Mouse (Mus musculus) kidney, postnatal 25 days (tissue): ENCODE measurements around the gene Rln1.

Source experiments
- DNase-seq, 2 experiments: peaks; one replicate each; pipeline ENCODE4 v3.0.0; 2021; ENCODE audit warnings: mixed read lengths in 2 of 2

Rln1 gene

DNA sequence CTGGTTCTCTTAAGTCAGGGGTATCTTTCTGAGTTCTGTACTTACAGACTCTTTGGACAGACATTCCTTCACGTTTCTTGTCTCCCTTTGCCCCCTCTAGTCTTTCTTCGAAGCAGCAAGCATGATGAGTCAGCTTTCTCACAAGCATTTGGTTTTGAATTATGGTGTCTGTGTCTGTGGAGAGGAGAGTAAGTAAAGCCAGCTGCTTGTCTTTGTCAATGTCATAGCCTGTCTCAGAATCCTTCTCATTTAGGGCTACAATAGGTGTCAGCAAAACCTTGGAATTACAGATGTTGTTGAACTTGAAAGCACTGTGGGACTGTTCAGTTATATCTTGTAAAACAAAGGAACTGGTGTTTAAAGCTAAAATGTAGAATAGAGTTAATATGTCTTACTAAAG is 39.7 kb downstream of the Rln1 start:
- no peak for DNase-seq

DNA sequence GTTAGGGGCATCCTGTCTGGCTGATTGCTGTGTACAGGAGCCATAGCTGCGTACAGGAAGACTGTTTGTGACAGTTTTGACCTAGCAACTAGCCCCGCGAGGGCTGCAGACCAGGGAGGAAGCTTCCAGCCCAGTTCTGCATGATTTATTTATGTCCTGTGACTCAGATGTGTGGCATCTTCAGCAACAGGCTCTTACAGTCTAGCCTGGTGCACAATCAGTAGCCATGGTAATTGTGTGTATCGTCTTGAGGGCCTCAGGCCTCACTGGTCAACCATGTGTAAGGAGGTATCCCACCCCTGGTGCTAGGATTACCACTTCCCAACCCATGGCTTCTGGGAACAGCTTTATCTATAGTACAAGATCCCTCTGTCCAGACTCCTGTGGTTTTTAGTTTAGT is 41.9 kb downstream of the Rln1 start:
- no peak for DNase-seq

- no peak for DNase-seq
These were observed 42.9 kb downstream of the Rln1 start for GRCm38 (mm10) chr19:29291532-29291931.

DNA sequence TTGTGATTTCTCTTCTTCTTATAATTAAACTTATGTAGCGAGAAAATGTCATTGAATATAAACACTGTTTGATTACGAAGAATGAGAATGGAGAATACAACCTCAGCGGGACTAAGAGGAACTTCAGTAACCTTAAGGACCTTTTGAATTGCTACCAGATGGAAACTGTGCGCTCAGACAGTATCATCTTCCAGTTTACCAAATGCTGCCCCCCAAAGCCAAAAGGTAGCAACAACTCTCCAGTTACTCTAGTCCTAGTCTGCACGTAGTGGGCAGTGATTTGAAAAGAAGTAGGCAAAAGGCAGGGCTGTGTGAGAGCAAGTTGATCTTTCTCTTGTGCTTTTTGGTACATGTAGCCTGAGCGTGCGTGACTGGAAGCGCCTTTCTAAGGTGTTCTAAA is 46.6 kb downstream of the Rln1 start:
- no peak for DNase-seq

- DNase-seq: peak; percentile 30 to 57
These were observed 49.0 kb downstream of the Rln1 start for GRCm38 (mm10) chr19:29285451-29285869.
